Mouse (Mus musculus): Measurements from ENCODE around the gene Fars2. TPM values are rescaled to one million over a fixed set of nuclear protein-coding genes. Genes with fewer than 3 reads are reported as not detected.

Gene Fars2
- polyA plus RNA-seq, 1 experiment from 2014 or later = 30.0 TPM

DNA sequence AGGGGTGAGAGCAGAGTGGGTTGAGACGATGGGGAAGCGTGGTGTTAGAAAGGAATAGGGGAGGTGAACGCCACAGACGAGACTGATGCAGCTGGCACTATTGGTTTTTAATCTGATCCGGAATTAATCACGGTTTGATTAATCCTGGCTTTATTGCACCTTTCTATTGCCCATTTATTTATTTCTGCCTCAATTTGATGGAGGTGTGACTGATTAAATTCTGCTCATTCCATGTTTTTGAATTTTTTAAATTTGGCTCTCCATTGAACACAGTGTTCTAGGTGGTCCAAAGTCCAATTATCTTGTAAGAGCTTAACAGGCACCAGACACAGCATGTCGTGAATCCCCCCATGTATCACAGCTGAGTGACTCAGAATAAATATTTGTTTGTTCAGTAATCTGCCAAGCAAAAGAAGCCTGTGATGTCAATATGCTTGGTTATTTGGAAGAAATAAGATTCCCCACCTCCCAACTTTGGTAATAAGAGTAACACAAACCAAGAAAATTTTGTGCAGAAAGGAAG is 166.4 kb downstream of the Fars2 start:
- Histone ChIP-seq H3K9me3 (no peaks in the 10 kb centered on the region), H3K36me3 (replicated peaks) (no peaks in the 10 kb centered on the region), H3K27me3 (no peaks in the 10 kb centered on the region), H3K27ac (peak overlapping the region; percentile 86), H3K9ac (no peak overlapping the region), H3K4me1 (peaks cover 32% of the 10 kb centered on the region), H3K4me2 (0 out of 2 replicates have a peak overlapping the region, but pooled peaks have one; percentile 31), H3K4me3 (replicated peaks) (no peak overlapping the region)
- ATAC-seq (ENCODE audit: low FRiP score) = peak; percentile 89
- WGBS = 5% methylated on average over 7 of the region's 7 CpGs

- peak; percentile 33; the same call in 1 of the 2 replicates for ATAC-seq (ENCODE audit: low FRiP score)
- Histone ChIP-seq H3K9me3 (no peaks in the 10 kb centered on the region), H3K9ac (no peak overlapping the region), H3K4me3 (replicated peaks) (no peak overlapping the region), H3K36me3 (replicated peaks) (no peaks in the 10 kb centered on the region), H3K4me1 (peaks cover 32% of the 10 kb centered on the region), H3K27ac (peak overlapping the region; percentile 86), H3K27me3 (no peaks in the 10 kb centered on the region), H3K4me2 (no peak overlapping the region)
- WGBS = 21% methylated on average over 1 of the region's 1 CpGs
These were observed 166.9 kb downstream of the Fars2 start for GRCm38 (mm10) chr13:36284097-36284496.

GRCm38 (mm10) chr13:36285235-36285634 is 168.0 kb downstream of the Fars2 start:
- Histone ChIP-seq H3K36me3 (replicated peaks) (no peaks in the 10 kb centered on the region), H3K27ac (peak overlapping the region; percentile 86), H3K9me3 (no peaks in the 10 kb centered on the region), H3K27me3 (no peaks in the 10 kb centered on the region), H3K4me3 (replicated peaks) (no peak overlapping the region), H3K4me2 (no peak overlapping the region), H3K9ac (no peak overlapping the region), H3K4me1 (peaks cover 30% of the 10 kb centered on the region)
- 89% methylated on average over 2 of the region's 2 CpGs for whole genome bisulfite sequencing
- no peak for ATAC-seq (ENCODE audit: low FRiP score)

GRCm38 (mm10) chr13:36293511-36293910 is 176.3 kb downstream of the Fars2 start:
- Histone ChIP-seq H3K9ac (no peak overlapping the region), H3K27ac (peak overlapping the region; percentile 78), H3K9me3 (no peaks in the 10 kb centered on the region), H3K4me2 (no peak overlapping the region), H3K4me3 (replicated peaks) (no peak overlapping the region), H3K27me3 (no peaks in the 10 kb centered on the region), H3K36me3 (replicated peaks) (no peaks in the 10 kb centered on the region), H3K4me1 (peaks cover 36% of the 10 kb centered on the region)
- ATAC-seq (ENCODE audit: low FRiP score) = peak; percentile 60; the same call in 1 of the 2 replicates
- 36% methylated on average over 3 of the region's 3 CpGs for WGBS

DNA sequence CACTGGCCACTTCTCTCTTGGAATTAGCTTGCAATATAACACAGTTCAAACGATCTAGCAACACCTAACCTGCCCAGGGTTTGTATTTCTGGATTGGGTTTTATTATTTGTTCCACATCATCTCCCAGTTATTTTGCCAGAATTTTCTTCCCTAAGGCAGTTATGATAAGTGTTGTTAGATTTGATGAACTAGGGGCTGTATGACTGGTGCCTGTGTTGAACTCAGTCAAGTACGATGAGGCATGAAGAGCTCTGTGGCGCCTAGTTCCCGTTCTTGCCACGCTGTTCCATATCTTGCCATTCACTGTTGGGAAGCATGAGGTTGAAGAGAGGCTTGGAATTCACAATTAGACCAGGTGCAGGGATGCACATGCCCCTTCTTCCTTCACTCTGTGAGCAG is 177.3 kb downstream of the Fars2 start:
- Histone ChIP-seq H3K4me3 (replicated peaks) (no peak overlapping the region), H3K9me3 (no peaks in the 10 kb centered on the region), H3K27me3 (no peaks in the 10 kb centered on the region), H3K4me2 (no peak overlapping the region), H3K36me3 (replicated peaks) (no peaks in the 10 kb centered on the region), H3K9ac (no peak overlapping the region), H3K4me1 (peaks cover 43% of the 10 kb centered on the region), H3K27ac (peak overlapping the region; percentile 78; the same call in 1 of the 2 replicates)
- 83% methylated on average over 5 of the region's 5 CpGs for WGBS
- ATAC-seq (ENCODE audit: low FRiP score) = no peak

- Histone ChIP-seq H3K27ac (peak overlapping the region; percentile 75; the same call in 1 of the 2 replicates), H3K4me3 (replicated peaks) (no peak overlapping the region), H3K4me1 (peaks cover 43% of the 10 kb centered on the region), H3K27me3 (no peaks in the 10 kb centered on the region), H3K4me2 (no peak overlapping the region), H3K9me3 (no peaks in the 10 kb centered on the region), H3K36me3 (replicated peaks) (no peaks in the 10 kb centered on the region), H3K9ac (no peak overlapping the region)
- peak; percentile 47; the same call in 1 of the 2 replicates for ATAC-seq (ENCODE audit: low FRiP score)
- WGBS = 15% methylated on average over 6 of the region's 6 CpGs
These were observed 178.6 kb downstream of the Fars2 start for GRCm38 (mm10) chr13:36295848-36296247.

DNA sequence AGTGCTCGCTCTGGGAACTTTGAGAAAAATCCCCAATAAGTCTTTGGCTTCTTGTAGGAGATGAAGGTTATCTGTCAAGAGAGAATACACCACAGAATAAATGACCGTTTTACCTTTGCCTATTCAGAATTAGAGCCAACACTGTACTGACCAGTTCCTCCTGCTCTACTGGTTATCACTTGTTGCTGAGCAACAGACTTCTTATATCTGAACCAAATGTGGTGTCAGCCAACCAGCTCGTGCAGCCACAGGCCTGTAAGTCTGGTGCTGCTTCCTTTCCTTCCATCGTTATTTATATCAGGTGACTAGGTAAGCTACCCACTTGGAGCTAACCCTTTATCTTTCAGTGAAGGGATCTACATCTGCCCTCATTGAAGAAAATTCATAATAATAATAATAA is 179.4 kb downstream of the Fars2 start:
- no peak for ATAC-seq (ENCODE audit: low FRiP score)
- Histone ChIP-seq H3K4me2 (no peak overlapping the region), H3K36me3 (replicated peaks) (no peaks in the 10 kb centered on the region), H3K9ac (no peak overlapping the region), H3K4me1 (peaks cover 43% of the 10 kb centered on the region), H3K9me3 (no peaks in the 10 kb centered on the region), H3K4me3 (replicated peaks) (no peak overlapping the region), H3K27ac (peak overlapping the region; percentile 26; the same call in 1 of the 2 replicates), H3K27me3 (no peaks in the 10 kb centered on the region)
- WGBS = 78% methylated on average over 4 of the region's 4 CpGs

- H3K9ac ChIP-seq = no peak overlapping the region
- no peak overlapping the region for H3K4me3 ChIP-seq (replicated peaks)
- peak; percentile 82; the same call in 1 of the 2 replicates for ATAC-seq (ENCODE audit: low FRiP score)
- H3K9me3 ChIP-seq = no peaks in the 10 kb centered on the region
- peaks cover 43% of the 10 kb centered on the region for H3K4me1 ChIP-seq
- no peak overlapping the region for H3K4me2 ChIP-seq
- WGBS = 36% methylated on average over 3 of the region's 3 CpGs
- no peaks in the 10 kb centered on the region for H3K27me3 ChIP-seq
- no peaks in the 10 kb centered on the region for H3K36me3 ChIP-seq (replicated peaks)
- peak overlapping the region; percentile 19; the same call in 1 of the 2 replicates for H3K27ac ChIP-seq
These were observed 181.0 kb downstream of the Fars2 start for GRCm38 (mm10) chr13:36297950-36298781.

- Histone ChIP-seq H3K9ac (no peak overlapping the region), H3K27ac (peak overlapping the region; percentile 19; the same call in 1 of the 2 replicates)
These were observed 181.5 kb downstream of the Fars2 start for GRCm38 (mm10) chr13:36298782-36299031.

GRCm38 (mm10) chr13:36302770-36303169 is 185.6 kb downstream of the Fars2 start:
- H3K4me1 ChIP-seq = peaks cover 16% of the 10 kb centered on the region
- no peaks in the 10 kb centered on the region for H3K9me3 ChIP-seq
- H3K9ac ChIP-seq = no peak overlapping the region
- 79% methylated on average over 3 of the region's 3 CpGs for WGBS
- H3K4me3 ChIP-seq (replicated peaks) = no peak overlapping the region
- no peaks in the 10 kb centered on the region for H3K36me3 ChIP-seq (replicated peaks)
- no peaks in the 10 kb centered on the region for H3K27me3 ChIP-seq
- no peak overlapping the region for H3K4me2 ChIP-seq
- H3K27ac ChIP-seq = no peak overlapping the region
- no peak for ATAC-seq (ENCODE audit: low FRiP score)

More at GRCm38 (mm10) chr13:36298782-36299031, 181.5 kb downstream of the Fars2 start:
- ATAC-seq (ENCODE audit: low FRiP score) = no peak
- Histone ChIP-seq H3K4me3 (replicated peaks) (no peak overlapping the region), H3K4me2 (no peak overlapping the region), H3K27me3 (no peaks in the 10 kb centered on the region), H3K9me3 (no peaks in the 10 kb centered on the region), H3K36me3 (replicated peaks) (no peaks in the 10 kb centered on the region), H3K4me1 (peaks cover 39% of the 10 kb centered on the region)

- H3K36me3 ChIP-seq (replicated peaks) = no peaks in the 10 kb centered on the region
- no peaks in the 10 kb centered on the region for H3K9me3 ChIP-seq
- H3K9ac ChIP-seq = no peak overlapping the region
- H3K27me3 ChIP-seq = no peaks in the 10 kb centered on the region
- H3K4me1 ChIP-seq = peaks cover 2% of the 10 kb centered on the region; the same call in 1 of the 2 replicates
- H3K4me3 ChIP-seq (replicated peaks) = no peak overlapping the region
- WGBS = 66% methylated on average over 2 of the region's 2 CpGs
- H3K4me2 ChIP-seq = no peak overlapping the region
- ATAC-seq (ENCODE audit: low FRiP score) = no peak
- H3K27ac ChIP-seq = no peak overlapping the region
These were observed 188.1 kb downstream of the Fars2 start for GRCm38 (mm10) chr13:36305306-36305705.

GRCm38 (mm10) chr13:36307386-36307785 is 190.2 kb downstream of the Fars2 start:
- Histone ChIP-seq H3K9me3 (no peaks in the 10 kb centered on the region), H3K9ac (no peak overlapping the region), H3K4me2 (no peak overlapping the region), H3K27ac (no peak overlapping the region), H3K27me3 (no peaks in the 10 kb centered on the region), H3K4me1 (peaks cover 2% of the 10 kb centered on the region; the same call in 1 of the 2 replicates), H3K36me3 (replicated peaks) (no peaks in the 10 kb centered on the region), H3K4me3 (replicated peaks) (no peak overlapping the region)
- ATAC-seq (ENCODE audit: low FRiP score) = 0 out of 2 replicates have a peak, but pooled peaks have one; percentile 55
- WGBS = 44% methylated on average over 4 of the region's 4 CpGs
